Mouse (Mus musculus) regulatory T cell (primary cell): Measurements from ENCODE around the gene Jpt2.

Source experiments
- in situ Hi-C: fragments of 300-600 bp; cut with MboI, MseI; formaldehyde crosslinking; loops from one replicate; pipeline ENCODE4 v1.15.1; 2025; ENCODE audit warnings: high pct_unique_total_duplicates

Jpt2 gene

GRCm38 (mm10) chr17:24907591-24907990 is 52.9 kb downstream of the Jpt2 start:
- in situ Hi-C loops: no loop called here

- in situ Hi-C loops: no loop called here
Measured at GRCm38 (mm10) chr17:24903767-24904166, 56.7 kb downstream of the Jpt2 start.

- in situ Hi-C loops: no loop called here
Measured at GRCm38 (mm10) chr17:24902671-24903474, 57.6 kb downstream of the Jpt2 start.

GRCm38 (mm10) chr17:24902124-24902523 is 58.4 kb downstream of the Jpt2 start:
- in situ Hi-C loops: no loop called here

- in situ Hi-C loops: no loop called here
Measured at GRCm38 (mm10) chr17:24900014-24900413, 60.5 kb downstream of the Jpt2 start.

GRCm38 (mm10) chr17:24899153-24899552 is 61.3 kb downstream of the Jpt2 start:
- in situ Hi-C loops: no loop called here

GRCm38 (mm10) chr17:24898041-24898854 is 62.2 kb downstream of the Jpt2 start:
- in situ Hi-C loops: no loop called here

GRCm38 (mm10) chr17:24897600-24897999 is 62.9 kb downstream of the Jpt2 start:
- in situ Hi-C loops: no loop called here

GRCm38 (mm10) chr17:24896993-24897269 is 63.6 kb downstream of the Jpt2 start:
- in situ Hi-C loops: no loop called here

- in situ Hi-C loops: no loop called here
Measured at GRCm38 (mm10) chr17:24896241-24896992, 64.1 kb downstream of the Jpt2 start, which contains the start of gene Nme3. Gene Nme3, plus strand, starts transcription at chr17:24896500.

GRCm38 (mm10) chr17:24895571-24896240 is 64.8 kb downstream of the Jpt2 start:
- in situ Hi-C loops: no loop called here

GRCm38 (mm10) chr17:24894995-24895547 is 65.4 kb downstream of the Jpt2 start, which contains the start of the genes Eme2 and Mrps34:
Gene Eme2, minus strand, starts transcription at chr17:24895087.
Gene Mrps34, plus strand, starts transcription at chr17:24895116.
- in situ Hi-C loops: loop anchor here (5.0 kb wide), 1 partner anchor 43 kb away; the partner anchor contains the start of gene Fahd1

GRCm38 (mm10) chr17:24894061-24894994 is 66.2 kb downstream of the Jpt2 start:
- in situ Hi-C loops: loop anchor here (5.0 kb wide), 1 partner anchor 42 kb away; the partner anchor contains the start of gene Fahd1

- in situ Hi-C loops: loop anchor here (5.0 kb wide), 1 partner anchor 41 kb away; the partner anchor contains the start of gene Fahd1
Measured at GRCm38 (mm10) chr17:24893276-24893675, 67.2 kb downstream of the Jpt2 start.

GRCm38 (mm10) chr17:24892785-24893184 is 67.7 kb downstream of the Jpt2 start:
- in situ Hi-C loops: loop anchor here (5.0 kb wide), 1 partner anchor 40 kb away; the partner anchor contains the start of gene Fahd1

GRCm38 (mm10) chr17:24891321-24891720 is 69.2 kb downstream of the Jpt2 start:
- in situ Hi-C loops: loop anchor here (5.0 kb wide), 1 partner anchor 39 kb away; the partner anchor contains the start of gene Fahd1

- in situ Hi-C loops: loop anchor here (5.0 kb wide), 1 partner anchor 38 kb away; the partner anchor contains the start of gene Fahd1
Measured at GRCm38 (mm10) chr17:24890151-24891092, 70.1 kb downstream of the Jpt2 start.

- in situ Hi-C loops: no loop called here
Measured at GRCm38 (mm10) chr17:24888862-24889261, 71.6 kb downstream of the Jpt2 start.
